Mouse (Mus musculus) adrenal gland, postnatal 25 days (tissue): ENCODE results near the gene Chaf1a. TPM values are rescaled to one million over a fixed set of nuclear protein-coding genes. Genes with fewer than 3 reads are reported as not detected.
A peak's percentile ranks its signal among the peaks of the same experiment; 100 is the strongest.
"Not testable (repeated sequence)": the region's sequence is repeated elsewhere in the genome, so short reads cannot be mapped to it uniquely, and the experiment has no call there.

Experiments used
- DNase-seq: peaks from one replicate; pipeline ENCODE4 v3.0.0; 2021; ENCODE audit warnings: mixed read lengths
- total RNA-seq: library from RNA; stranded (reverse); gene quantifications from 2 replicates; pipeline ENCODE4 v1.2.3, GENCODE M21; 2021

Chaf1a gene
- total RNA-seq, 1 experiment from 2014 or later, result 8.2 TPM

DNA sequence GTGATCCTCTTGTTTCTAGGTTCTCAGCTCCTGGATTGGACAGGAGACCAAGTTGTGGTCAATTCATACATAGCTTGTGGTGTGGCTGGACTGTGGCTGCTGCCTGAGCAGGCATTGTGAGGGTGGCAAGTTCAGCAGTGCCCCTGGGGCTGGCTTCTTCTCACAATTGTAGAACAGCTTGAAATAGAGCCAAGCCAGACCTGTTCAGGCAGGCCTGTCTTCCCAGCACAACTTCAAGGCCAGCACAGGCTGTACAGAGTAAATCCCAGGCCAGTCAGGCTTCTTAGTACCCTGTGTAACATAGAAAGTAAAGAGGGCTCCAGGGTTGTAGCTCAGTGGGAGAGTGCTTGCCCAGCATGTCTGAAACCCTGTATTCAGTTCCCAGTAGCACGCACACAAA lies 52.6 kb downstream of the Chaf1a start:
- no peak for DNase-seq

DNA sequence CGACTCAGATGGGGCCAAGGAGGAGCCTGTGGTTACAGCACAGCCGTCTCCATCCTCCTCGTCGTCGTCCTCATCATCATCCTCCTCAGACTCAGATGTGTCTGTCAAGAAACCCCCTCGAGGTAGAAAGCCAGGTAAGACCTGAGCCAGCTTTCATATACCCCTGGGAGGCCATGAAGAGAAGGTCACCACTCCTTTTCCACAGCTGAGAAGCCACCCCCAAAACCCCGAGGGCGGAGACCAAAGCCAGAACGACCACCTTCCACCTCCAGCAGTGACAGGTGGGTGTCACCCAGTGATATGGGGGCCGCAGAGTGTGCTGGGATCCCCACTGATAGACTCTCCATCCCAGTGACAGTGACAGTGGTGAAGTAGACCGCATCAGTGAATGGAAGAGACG lies 56.6 kb downstream of the Chaf1a start:
- no peak for DNase-seq

DNA sequence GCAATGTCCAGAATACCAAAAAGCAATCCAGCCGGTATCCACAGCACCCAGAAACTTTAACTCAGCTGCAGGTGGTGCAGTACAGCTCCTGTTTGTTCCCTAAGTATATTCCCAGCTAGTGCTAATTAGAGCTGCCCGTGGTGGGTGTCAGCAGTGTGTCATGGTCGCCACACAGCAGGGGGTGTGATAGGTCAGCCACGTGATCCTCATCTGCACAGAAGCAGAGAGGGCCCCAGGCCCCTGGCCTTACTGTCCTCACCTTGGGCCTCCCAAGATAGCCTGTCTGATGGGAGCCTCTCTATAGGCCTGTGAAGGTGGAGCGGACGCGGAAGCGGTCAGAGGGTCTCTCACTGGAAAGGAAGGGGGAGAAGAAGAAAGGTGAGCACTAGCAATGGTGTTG lies 57.9 kb downstream of the Chaf1a start:
- DNase-seq, result no peak

DNA sequence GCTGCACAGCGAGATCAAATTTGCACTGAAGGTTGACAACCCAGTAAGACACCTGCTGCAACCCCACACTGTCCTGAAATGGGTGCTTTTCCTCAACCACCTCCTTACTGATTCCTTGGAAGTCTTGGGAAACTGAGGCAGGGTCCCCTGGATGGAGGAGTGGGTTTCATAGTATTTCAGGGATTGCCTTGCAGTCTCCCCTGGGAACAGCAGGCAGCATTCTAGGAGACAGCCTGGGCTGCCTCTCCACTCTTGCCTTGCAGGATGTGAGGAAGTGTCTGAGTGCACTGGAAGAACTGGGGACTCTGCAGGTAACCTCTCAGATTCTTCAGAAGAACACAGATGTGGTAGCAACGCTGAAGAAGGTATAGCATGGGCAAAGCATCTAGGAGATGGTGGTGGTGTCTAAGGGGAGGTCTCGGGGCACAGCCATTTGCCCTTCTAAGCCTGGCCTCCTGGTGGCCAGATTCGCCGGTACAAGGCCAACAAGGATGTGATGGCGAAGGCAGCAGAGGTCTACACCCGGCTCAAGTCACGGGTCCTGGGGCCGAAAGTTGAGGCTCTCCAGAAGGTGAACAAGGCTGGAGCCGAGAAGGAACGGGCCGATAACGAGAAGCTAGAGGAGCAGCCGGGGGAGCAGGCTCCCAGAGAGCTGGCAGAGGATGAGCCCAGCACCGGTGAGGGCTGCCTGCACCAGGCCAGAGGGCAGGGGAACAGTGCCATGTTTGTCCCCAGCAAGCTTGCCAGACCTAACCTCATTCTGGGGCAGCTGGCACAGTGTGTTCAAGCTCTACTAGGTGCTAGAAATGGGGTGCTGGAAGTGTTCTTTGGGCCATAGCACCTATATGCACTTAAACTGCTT lies 58.7 kb downstream of the Chaf1a start:
- DNase-seq, result no peak

DNA sequence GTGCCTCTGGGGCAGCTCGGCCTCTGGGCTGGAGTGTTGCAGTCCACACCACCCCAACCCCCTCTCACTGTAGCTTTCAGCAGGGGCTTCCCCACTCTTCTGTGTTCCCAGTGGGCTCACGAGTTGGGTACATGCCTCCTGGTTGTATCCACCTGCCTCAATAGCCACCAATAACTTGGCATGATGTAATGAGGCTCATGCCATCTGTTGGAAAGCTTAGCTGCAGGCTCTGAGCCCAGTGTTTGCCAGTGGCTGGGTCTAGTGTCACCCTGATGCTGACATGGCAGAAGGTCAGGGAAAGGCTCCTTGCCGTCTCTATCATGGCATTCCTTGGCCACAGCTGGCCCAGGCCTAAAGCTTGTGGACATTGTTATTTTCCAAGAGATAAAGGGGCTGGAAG lies 60.6 kb downstream of the Chaf1a start:
- DNase-seq, result no peak

DNA sequence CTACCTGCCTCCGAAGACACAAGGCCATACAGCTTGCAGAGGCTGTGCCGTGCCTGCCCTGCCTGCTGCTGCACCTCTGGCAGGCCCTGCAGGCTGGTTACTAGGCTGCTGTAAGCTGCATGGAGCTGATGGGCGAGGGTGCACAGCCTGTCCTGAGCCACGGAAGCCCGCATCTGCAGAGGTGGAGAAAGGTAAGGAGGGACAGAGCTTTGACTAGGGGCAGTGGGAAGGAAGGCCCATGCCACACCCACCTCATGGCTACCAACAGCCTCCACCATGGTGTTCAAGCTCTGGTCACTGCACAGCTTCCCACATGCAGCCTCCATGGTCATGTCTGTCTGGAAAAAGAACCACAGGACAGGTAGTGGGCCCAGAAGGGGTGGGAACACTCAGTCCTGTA lies 61.9 kb downstream of the Chaf1a start:
- DNase-seq, result no peak

DNA sequence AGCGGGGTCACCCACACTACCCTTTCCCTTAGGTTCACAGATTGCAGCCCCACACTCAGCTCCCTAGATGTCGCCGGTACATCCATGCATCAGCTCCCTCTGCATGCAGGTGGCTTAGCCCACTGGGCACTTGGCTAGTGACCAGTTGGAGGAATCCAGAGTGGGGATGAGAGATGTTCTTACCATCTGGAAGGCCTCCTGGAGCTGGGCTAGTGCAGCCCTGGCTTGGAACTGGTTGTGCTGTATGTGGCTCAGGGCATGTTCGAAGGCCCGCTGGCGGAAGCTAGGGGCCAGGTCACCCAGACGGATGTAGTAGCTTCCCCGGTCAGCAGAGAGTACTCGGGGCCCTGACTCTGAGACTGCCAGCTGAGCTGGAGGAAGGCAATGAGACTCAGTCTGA lies 62.7 kb downstream of the Chaf1a start:
- DNase-seq, result no peak

DNA sequence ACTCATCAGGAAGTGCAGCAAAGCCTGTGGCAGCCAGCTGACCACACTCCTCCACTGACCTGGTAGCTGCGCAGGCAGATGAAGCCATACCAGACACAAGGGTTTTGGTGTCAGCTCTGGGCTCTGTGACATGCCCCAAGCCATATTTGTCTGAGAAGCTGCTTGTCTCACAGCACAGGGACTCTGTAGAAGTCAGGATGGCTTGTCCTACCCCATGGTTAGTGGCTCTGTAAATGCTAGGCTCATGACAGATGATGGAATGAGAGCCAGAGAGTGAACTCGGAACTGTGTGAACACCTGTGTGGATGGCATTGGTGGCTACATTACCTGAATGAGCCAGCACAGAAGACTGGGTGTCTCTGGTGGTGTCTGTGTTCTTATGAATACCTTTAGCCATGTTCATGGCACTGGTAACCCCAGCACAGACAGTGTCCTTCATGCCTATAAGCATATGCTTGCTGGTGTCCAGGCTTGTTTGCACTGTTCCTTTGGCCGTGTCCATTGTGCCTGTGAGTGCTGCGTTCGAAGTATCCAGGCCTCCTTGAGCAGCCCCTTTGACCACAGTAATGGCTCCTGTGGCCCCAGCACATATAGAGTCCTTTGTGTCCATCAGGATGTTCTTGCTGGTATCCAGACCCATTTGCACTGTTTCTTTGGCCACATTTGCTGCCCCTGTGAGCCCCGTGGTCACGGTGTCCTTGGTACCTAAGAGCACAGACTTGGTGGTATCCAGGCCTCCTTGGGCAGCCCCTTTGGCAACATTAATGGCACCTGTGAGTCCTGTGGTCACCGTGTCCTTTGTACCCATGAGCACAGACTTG lies 63.4 kb downstream of the Chaf1a start:
- DNase-seq, result no peak

DNA sequence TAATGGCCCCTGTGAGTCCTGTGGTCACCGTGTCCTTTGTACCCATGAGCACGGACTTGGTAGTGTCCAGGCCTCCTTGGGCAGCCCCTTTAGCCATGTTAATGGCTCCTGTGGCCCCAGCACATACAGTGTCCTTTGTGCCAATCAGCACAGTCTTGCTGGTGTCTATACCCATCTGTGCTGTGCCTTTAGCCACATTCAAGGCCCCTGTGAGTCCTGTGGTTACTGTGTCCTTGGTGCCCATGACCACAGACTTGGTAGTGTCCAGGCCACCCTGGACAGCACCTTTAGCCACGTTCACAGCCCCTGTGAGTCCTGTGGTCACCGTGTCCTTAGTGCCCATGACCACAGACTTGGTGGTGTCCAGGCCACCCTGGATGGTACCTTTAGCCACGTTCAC lies 64.6 kb downstream of the Chaf1a start:
- not testable (repeated sequence) for DNase-seq

DNA sequence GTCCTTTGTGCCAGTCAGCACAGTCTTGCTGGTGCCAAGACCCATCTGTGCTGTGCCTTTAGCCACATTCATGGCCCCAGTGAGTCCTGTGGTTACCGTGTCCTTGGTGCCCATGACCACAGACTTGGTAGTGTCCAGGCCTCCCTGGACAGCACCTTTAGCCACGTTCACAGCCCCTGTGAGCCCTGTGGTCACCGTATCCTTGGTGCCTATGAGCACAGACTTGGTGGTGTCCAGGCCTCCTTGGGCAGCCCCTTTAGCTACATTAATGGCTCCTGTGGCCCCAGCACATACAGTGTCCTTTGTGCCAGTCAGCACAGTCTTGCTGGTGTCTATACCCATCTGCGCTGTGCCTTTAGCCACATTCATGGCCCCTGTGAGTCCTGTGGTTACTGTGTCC lies 66.2 kb downstream of the Chaf1a start:
- not testable (repeated sequence) for DNase-seq

DNA sequence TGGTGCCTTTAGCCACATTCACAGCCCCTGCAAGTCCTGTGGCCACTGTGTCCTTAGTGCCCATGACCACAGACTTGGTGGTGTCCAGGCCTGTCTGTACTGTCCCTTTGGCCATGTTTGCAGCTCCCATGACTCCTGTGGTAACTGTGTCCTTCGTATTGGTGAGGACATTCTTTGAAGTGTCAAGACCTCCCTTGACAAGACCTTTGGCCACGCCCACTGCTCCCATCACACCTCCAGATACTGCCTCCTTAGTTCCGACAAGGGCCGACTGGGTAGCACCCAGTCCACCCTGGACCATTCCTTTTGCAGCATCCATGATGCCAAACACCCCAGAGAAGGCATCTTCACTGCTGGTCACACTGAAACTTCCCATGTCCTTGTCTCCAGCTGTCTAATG lies 66.7 kb downstream of the Chaf1a start:
- no peak for DNase-seq

DNA sequence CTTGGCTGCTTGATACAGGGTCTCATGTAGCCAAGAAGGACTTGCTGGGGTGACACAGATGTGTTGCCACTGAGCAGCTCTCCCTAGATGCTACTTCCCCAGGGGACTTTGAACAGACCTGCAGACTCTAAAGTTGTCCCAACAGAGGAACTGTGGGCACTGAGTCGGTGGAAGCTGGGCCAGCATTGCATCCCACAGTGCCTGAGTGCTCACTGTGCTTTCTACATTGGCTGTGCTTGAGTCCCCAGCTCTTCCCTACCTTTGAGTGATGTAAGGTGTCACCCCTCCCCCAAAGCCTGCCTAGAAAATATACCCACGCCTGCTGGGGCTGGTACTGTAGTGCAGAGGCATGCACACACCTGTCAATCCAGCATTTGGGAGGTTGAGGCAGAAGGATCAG lies 67.5 kb downstream of the Chaf1a start:
- DNase-seq, result no peak

DNA sequence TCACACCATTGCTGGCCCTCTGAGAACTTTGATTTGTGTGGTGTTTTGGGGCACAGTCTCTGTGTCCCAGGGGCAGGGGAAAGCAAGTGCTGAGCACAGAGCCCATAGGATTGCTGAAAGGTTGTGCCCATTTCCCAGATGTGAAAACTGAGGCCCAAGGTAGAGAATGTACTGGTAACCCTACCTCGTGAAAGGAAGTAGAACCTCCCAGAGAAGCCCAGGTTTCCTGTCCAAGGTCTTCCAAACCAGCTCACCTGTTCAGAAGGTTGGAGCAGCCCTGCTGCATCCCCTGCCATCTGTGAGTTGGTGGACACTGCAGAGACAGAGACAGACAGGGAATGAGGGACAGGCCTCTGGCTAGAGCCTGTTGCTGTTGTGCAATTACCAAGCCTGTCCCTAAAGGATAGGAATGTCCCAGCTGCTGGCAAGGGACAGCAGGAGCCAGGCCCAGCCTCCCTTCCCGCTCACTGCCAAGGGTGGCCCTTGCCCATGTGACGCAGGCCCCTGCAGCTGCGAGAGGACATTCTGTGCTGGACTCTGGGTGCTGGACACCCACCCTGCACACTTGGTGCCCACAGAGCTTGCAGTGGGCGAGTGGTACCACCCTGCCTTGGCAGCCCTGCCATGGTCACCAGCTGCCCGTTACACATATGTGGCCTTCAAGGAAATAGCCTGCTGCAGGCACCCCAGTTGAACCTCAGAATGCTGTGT lies 68.2 kb downstream of the Chaf1a start:
- peak; percentile 65 for DNase-seq

DNA sequence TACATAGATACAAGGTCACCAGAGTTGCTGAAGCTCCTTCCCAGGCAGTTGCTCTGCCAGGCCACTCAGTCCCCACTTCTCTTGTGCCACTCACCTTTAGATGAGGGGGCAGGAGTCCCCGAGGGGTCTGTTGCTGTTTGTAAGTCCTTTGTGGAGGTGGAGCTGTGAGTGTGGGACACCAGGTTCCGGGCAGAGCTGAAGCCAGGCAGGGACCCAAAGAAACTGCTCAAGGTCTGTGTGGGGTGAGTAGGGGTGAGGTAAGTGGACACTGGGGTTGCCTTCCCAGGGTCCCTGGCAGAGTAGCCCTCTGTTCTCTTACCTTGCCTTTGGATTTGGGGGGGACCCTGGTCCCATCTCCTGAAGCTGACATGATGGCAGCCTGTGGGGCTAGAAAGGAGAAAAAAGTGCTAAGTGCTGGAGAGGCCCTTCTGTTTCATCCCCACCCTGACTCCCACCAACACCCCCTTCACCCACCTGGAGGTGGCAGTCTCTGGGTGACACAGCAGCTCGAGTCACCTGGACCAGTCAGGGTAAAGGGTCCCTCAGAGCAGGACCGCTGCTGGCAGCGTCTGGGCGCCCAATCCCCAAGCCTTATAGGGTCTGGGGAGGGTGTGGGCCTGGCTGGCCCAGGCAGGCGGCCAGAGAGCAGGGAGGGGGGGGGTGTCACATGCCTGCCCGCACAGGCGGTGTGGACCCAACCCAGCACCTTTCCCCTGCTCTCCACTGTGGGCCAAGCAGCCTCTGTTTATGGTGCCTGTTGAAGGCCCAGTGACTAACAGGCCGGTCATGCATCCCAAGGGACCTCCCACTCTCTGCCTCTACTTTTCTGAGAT lies 69.2 kb downstream of the Chaf1a start, which contains the start of gene Plin4:
Plin4 (minus strand) TSS at position 585 of the 833 bp plus-strand sequence.
- peak; percentile 56 for DNase-seq

DNA sequence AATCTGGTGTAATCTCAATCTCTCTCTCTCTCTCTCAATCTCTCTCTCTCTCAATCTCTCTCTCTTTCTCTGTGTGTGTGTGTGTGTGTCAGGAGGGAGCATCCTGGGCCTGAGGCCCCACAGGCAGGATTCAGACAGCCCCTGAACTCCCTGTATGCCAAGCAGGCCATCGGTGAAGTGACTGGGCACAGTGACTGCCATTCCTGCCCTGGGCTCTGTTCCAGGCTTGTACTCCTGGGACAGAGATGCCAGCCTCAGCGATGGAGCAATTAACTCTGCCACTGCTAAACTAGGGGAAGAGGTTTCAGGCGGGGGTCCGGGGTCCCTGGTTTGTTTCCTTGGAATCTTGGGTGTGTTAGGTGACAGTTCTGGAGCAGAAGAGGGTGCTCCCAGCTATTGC lies 70.3 kb downstream of the Chaf1a start:
- peak; percentile 56 for DNase-seq

DNA sequence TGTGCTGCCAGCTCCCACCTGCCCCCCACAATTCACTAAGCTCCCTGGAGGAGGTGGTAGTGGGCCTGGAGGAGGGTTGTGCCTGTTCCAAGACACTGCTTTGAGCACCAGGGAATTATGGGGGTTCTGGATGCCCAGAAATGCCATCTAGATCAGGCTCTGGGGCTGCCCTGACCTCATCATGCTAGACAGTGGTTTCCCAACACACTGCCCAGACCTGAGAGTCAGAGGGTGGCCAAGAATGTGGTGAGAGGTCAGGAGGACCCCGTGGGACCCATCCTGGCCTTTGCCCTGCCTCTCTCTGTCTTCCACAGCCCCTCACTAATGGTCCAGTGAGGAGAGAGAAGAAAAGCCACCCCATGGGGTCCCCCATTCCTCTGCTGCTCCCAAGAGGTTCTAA lies 70.8 kb downstream of the Chaf1a start:
- DNase-seq, result no peak

DNA sequence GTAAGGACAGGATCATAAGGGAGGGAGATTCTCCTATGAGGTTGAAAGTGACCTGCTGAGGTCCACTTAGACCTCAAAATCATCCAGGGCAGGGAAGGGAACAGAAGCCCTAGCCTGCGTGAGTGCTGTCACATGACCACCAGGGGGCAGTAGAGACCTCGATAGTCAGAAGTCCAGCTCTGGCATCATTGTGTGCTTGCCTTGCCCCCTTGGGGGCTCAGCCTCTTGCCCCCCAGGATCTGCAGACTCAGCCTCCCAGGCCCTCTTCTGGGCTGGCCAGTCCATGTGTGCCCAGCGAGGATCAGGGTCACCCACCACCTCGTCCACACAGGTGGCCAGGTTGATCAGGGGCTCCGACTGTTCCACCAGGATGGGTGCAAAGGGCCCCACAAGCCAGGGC lies 71.6 kb downstream of the Chaf1a start:
- DNase-seq, result no peak

DNA sequence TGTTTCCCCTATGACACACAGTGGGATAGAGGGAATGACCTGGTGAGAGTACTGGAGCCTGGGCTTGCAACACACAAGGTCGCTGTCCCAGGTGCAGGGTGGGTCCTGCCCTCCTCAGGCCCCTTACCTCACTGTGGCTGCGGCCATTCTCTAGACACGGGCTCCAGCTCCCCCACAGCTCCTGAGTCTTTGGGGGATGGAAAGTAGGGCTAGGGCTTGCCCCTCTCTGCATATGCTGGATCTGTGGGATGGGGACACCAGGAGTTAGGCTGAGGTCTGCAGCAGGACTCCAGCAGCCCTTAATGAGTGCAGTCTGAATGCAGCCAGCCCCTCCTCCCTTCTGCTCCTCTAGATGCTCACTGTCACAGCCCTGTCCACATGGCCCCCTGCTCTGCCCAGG lies 72.5 kb downstream of the Chaf1a start:
- DNase-seq, result no peak

DNA sequence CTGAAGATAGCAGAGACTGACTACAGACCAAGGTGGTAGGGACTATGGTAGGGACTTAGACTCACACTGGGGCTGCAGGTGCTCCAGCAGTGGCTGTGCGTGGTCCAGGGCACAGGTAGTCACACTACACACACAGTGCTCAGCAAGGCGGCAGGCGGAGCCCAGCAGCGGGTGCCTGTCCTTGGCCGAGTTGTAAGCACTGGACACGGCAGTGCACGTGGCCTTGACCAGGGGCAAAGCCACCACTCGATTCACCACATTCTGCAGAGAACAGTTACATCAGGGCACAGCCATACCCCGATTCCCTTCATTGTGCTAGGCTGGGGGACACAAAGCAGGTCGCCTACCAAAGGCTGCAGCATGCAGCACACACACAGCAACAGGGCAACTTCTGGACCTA lies 76.0 kb downstream of the Chaf1a start:
- DNase-seq, result peak; percentile 71

DNA sequence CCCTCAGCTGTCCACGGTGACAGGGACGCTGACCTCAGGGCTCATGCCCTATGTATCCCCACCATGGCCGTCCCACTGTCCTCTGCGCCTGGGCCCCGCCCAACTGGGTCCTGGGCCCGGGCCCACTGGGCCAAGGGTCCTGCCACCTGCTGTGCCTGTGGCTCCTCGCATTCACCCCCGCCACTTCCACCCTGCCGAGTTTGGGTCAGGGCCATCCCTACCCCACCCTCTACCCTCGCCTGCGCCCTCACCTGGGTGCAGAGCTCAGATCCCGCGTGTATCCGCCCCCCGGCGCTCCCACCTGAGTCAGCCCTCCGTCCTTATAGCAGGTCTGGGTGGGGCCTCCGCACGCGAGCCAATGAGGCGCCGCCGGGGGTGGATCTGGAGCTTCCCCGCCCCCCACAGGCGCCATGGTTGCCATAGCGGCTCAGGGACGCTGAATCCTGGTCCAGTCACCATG lies 77.0 kb downstream of the Chaf1a start, which contains the start of gene Plin5:
Plin5 (minus strand) TSS at position 346 of the 460 bp plus-strand sequence.
- peak; percentile 90 for DNase-seq

DNA sequence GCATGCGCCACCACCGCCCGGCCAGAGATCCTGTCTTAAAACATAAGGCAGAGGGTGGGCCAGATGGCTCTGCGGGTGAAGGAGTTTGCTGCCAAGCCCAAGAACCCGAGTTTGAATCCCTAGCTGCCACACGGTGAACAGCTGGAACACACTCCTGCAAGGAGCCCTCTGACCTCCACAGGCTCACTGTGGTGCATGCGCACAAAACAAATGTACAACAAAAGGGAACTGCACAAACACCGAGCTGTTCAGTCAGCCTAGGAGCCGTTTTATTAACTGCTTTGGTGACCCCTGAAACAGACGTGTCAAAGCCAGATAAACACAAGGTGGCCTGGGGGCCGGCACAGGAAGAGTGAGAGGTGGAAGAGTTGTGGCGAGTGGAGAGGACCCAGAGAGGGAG lies 79.2 kb downstream of the Chaf1a start:
- DNase-seq, result no peak
